Mouse (Mus musculus) cortical plate, adult 2 months (tissue): Measurements from ENCODE around the gene Scg5.

Source experiments
- CTCF ChIP-seq: fragments of 200-500 bp; IDR thresholded peaks from 2 replicates; pipeline ENCODE4 v1.5.1; 2011; ENCODE audit warnings: mild to moderate bottlenecking, control low read depth, low read length; ENCODE audit not compliant: insufficient read depth; ENCODE audit errors: extremely low read depth
- POLR2A ChIP-seq: fragments of 200-500 bp; IDR thresholded peaks from 2 replicates; pipeline ENCODE4 v1.6.1; 2011; ENCODE audit warnings: mild to moderate bottlenecking, low read length, control low read depth; ENCODE audit not compliant: insufficient read depth; ENCODE audit errors: extremely low read depth

DNA sequence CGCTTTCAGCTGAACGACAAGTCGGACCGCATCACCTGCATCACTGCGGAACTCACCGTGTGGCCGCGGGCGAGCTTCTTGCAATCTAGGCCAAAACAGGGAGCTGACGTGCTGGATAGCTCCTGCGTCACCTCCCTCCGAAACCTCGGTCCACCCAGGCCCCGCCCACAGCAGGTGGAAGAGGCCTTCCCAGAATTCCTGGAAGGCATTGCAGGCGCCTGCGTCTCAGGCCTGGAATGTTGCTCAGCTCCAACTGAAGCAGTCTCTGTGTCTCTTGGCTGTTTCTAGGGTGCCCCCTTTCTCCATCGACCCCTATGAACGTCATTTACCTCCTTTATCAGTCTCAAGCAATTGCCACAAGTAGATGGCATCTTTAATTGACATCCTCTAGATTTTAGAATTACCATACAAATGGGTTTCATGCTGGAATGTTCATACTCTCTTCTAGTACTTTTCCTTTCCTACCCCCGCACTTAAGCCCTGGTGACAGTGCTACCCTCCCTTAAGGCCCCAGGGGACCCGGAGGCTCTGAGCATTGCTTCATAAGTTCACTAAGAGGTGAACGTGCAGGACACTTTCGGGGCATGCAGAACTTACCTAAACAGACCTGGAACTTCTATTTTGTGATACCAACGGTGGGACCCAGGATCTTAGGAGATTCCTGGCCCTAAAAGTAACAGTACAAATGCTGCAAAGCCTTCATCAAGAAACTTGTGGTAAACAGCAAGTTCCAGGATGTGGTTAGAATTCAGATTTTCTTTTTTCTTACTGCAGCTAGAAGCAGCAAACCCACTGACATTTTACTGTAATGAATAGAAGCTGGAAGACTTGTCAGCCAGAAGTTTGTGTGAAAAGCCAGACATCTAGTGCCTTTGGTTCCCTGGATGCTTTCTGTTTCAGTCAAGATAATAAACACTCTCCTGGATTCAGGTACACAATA, at the start of gene Scg5:
- TF ChIP-seq CTCF (no peak), POLR2A (peak; percentile 96)
